Comparison of ENCODE assay signal across 8 mouse cellular contexts in genomic region chr3:146343649-146344401, GRCm38 (mm10).
DNase-seq lines count a peak whose midpoint lies in the region; ATAC-seq and TF ChIP-seq lines count a peak whose summit lies in the region.
"Had no signal": no experiment of that assay in that cellular context is flagged by ENCODE, and none has a peak within 500 bp of the region (broad histone marks: within the 10 kb centered on the region; RNA-seq: fewer than 3 reads in every experiment).

No protein-coding gene starts in this region.

- H3K79me2 ChIP-seq in CH12.LX (replicated peaks; ENCODE audit: control insufficient read depth, extremely low read depth, insufficient read depth, poor library complexity, severe bottlenecking) = no peaks in the 10 kb centered on the region

- no peak overlapping the region for H3K9ac ChIP-seq in CH12.LX (ENCODE audit: insufficient read depth, low read depth)
- no peak overlapping the region for H3K9ac ChIP-seq in forebrain, embryonic 13.5 days
- H3K9ac ChIP-seq in limb, embryonic 14.5 days (ENCODE audit: low read depth, low read length, severe bottlenecking) = no peak overlapping the region
- H3K9ac ChIP-seq: hindbrain, embryonic 15.5 days had no signal

- WGBS in forebrain, embryonic 13.5 days = 53% methylated on average over 9 of the region's 9 CpGs
- 60% methylated on average over 9 of the region's 9 CpGs for WGBS in limb, embryonic 14.5 days

- no peak overlapping the region for H3K4me3 ChIP-seq in CH12.LX (replicated peaks in 1 of 3; ENCODE audit: low read depth in 2 of 3, low read length in 2 of 3, poor library complexity in 1 of 3)
- no peak overlapping the region for H3K4me3 ChIP-seq in forebrain, embryonic 13.5 days
- no peak overlapping the region for H3K4me3 ChIP-seq in limb, embryonic 14.5 days (replicated peaks; ENCODE audit: low read length)
- H3K4me3 ChIP-seq: hindbrain, embryonic 15.5 days had no signal

- DNase-seq in B cell, adult 2 months = peak; percentile 57 to 58
- peak; percentile 84 for DNase-seq in CH12.LX (ENCODE audit: extremely low read depth)
- peak; percentile 64 for DNase-seq in c-Kit-positive CD71-positive TER-119-negative erythroid progenitor cells, embryonic 14.5 days (ENCODE audit: low read depth)
- DNase-seq in kidney, adult 8-10 months = peak; percentile 56 to 84
- peak; percentile 57 for DNase-seq in limb, embryonic 14.5 days (ENCODE audit: low spot score)

- H3K4me1 ChIP-seq in CH12.LX (ENCODE audit: control insufficient read depth in 1 of 2, insufficient read depth in 2 of 2) = peaks cover 0 to 6% of the 10 kb centered on the region in 2 experiments; a peak in 3 of 4 replicates
- peaks cover 29% of the 10 kb centered on the region; the same call in 1 of the 2 replicates for H3K4me1 ChIP-seq in forebrain, embryonic 13.5 days
- H3K4me1 ChIP-seq in limb, embryonic 14.5 days (ENCODE audit: control insufficient read depth, insufficient read depth, low read length) = peaks cover 10% of the 10 kb centered on the region; the same call in 1 of the 2 replicates

- H3K27ac ChIP-seq in CH12.LX (ENCODE audit: insufficient read depth, low read depth) = no peak overlapping the region
- no peak overlapping the region for H3K27ac ChIP-seq in forebrain, embryonic 13.5 days
- no peak overlapping the region for H3K27ac ChIP-seq in limb, embryonic 14.5 days (replicated peaks; ENCODE audit: low read depth, low read length)

- H3K36me3 ChIP-seq in CH12.LX (replicated peaks in 1 of 2; ENCODE audit: control insufficient read depth in 1 of 2, insufficient read depth in 1 of 2, low read length in 1 of 2) = no peaks in the 10 kb centered on the region
- H3K36me3 ChIP-seq in forebrain, embryonic 13.5 days (ENCODE audit: poor library complexity, severe bottlenecking) = no peaks in the 10 kb centered on the region
- no peaks in the 10 kb centered on the region for H3K36me3 ChIP-seq in limb, embryonic 14.5 days (ENCODE audit: control insufficient read depth, insufficient read depth, low read length)
- H3K36me3 ChIP-seq: hindbrain, embryonic 15.5 days had no signal

- no peak for TF ChIP-seq POLR2A in CH12.LX (IDR thresholded peaks at IDR 0.05; ENCODE audit: low read depth, low read length)
- TF ChIP-seq POLR2A in limb, embryonic 14.5 days (IDR thresholded peaks at IDR 0.05; ENCODE audit: borderline replicate concordance, extremely low read depth, insufficient read depth, insufficient read length) = no peak

- in situ Hi-C loops in CH12.LX (cut with MboI; ENCODE audit: low pct_ligation_motif_present, low pct_unique_long_range_greater_than_20kb, low sequenced_read_pairs) = loop anchor here (10.0 kb wide), 3 partner anchors 151 to 601 kb away; partner anchors contain the start of genes Gng5 and Spata1

- peaks cover 9% of the 10 kb centered on the region for H3K27me3 ChIP-seq in CH12.LX (replicated peaks)
- 0 out of 2 replicates have a peak, but pooled peaks cover 3% of the 10 kb centered on the region for H3K27me3 ChIP-seq in forebrain, embryonic 13.5 days
- no peaks in the 10 kb centered on the region for H3K27me3 ChIP-seq in limb, embryonic 14.5 days (ENCODE audit: control insufficient read depth, insufficient read depth, low read length)
- H3K27me3 ChIP-seq: hindbrain, embryonic 15.5 days had no signal

- TF ChIP-seq EP300 in CH12.LX (IDR thresholded peaks at IDR 0.05; ENCODE audit: low read length) = no peak

- H3K4me2 ChIP-seq in CH12.LX (ENCODE audit: insufficient read depth, low read depth, poor library complexity, severe bottlenecking) = no peak overlapping the region
- no peak overlapping the region for H3K4me2 ChIP-seq in forebrain, embryonic 13.5 days
- H3K4me2 ChIP-seq in limb, embryonic 14.5 days (replicated peaks; ENCODE audit: low read depth, low read length, severe bottlenecking) = no peak overlapping the region
- H3K4me2 ChIP-seq: hindbrain, embryonic 15.5 days had no signal

- ATAC-seq in forebrain, embryonic 13.5 days = peak; percentile 20; the same call in 1 of the 2 replicates
- no peak for ATAC-seq in limb, embryonic 14.5 days (ENCODE audit: low FRiP score, low read depth)
- ATAC-seq in neutrophil, adult 5-6 weeks (ENCODE audit: extremely low read depth, insufficient number of reproducible peaks, low FRiP score, poor library complexity, severe bottlenecking) = peak; percentile 65

- H3K9me3 ChIP-seq in CH12.LX (replicated peaks; ENCODE audit: low read length) = peaks cover 3% of the 10 kb centered on the region
- H3K9me3 ChIP-seq in forebrain, embryonic 13.5 days (replicated peaks) = no peaks in the 10 kb centered on the region
- no peaks in the 10 kb centered on the region for H3K9me3 ChIP-seq in limb, embryonic 14.5 days (ENCODE audit: control insufficient read depth, low read length)
- H3K9me3 ChIP-seq: hindbrain, embryonic 15.5 days had no signal

- dilution Hi-C loops in CH12.LX (cut with MboI; ENCODE audit: extremely low pct_ligation_motif_present, extremely low pct_unique_long_range_greater_than_20kb, low sequenced_read_pairs) = no loop called here

- peak; percentile 73 for TF ChIP-seq RAD21 in CH12.LX (IDR thresholded peaks at IDR 0.05; ENCODE audit: low read depth, low read length)

- TF ChIP-seq CTCF in CH12.LX (conservative IDR thresholded peaks at IDR 0.05 in 1 of 2, IDR thresholded peaks at IDR 0.05 in 1 of 2; ENCODE audit: low read depth in 2 of 2, low read length in 2 of 2) = peak; percentile 86 to 94

TF ChIP-seq in CH12.LX, 34 proteins besides CTCF, POLR2A, EP300 and RAD21:
- TF ChIP-seq BHLHE40 (IDR thresholded peaks at IDR 0.05; ENCODE audit: low read depth, low read length) = no peak
- TF ChIP-seq MEF2A (IDR thresholded peaks at IDR 0.05; ENCODE audit: borderline replicate concordance, low read depth, low read length) = peak; percentile 62
- no peak for TF ChIP-seq USF1 (IDR thresholded peaks at IDR 0.05; ENCODE audit: low read depth, low read length)
- no peak for TF ChIP-seq JUN (IDR thresholded peaks at IDR 0.05; ENCODE audit: insufficient read depth, low read depth, low read length)
- peak; percentile 62 for TF ChIP-seq JUND (conservative IDR thresholded peaks at IDR 0.05; ENCODE audit: low read depth, low read length)
- TF ChIP-seq PAX5 (IDR thresholded peaks at IDR 0.05; ENCODE audit: low read length) = no peak
- TF ChIP-seq IRF4 (IDR thresholded peaks at IDR 0.05; ENCODE audit: low read depth, low read length) = peak; percentile 52
- TF ChIP-seq MAX (IDR thresholded peaks at IDR 0.05; ENCODE audit: low read length) = peak; percentile 65
- TF ChIP-seq MAFK (IDR thresholded peaks at IDR 0.05; ENCODE audit: insufficient replicate concordance, low read length) = no peak
- TF ChIP-seq TCF12 (IDR thresholded peaks at IDR 0.05; ENCODE audit: low read depth, low read length) = no peak
- no peak for TF ChIP-seq ZMIZ1 (IDR thresholded peaks at IDR 0.05; ENCODE audit: low read depth, low read length)
- no peak for TF ChIP-seq POLR2AphosphoS2 (IDR thresholded peaks at IDR 0.05; ENCODE audit: low read depth, low read length)
- no peak for TF ChIP-seq MXI1 (IDR thresholded peaks at IDR 0.05; ENCODE audit: low read depth, low read length)
- TF ChIP-seq HCFC1 (IDR thresholded peaks at IDR 0.05; ENCODE audit: low read depth, low read length) = no peak
- TF ChIP-seq USF2 (conservative IDR thresholded peaks at IDR 0.05; ENCODE audit: low read depth, low read length) = no peak
- TF ChIP-seq NRF1 (IDR thresholded peaks at IDR 0.05; ENCODE audit: low read depth, low read length) = no peak
- TF ChIP-seq ZC3H11A (IDR thresholded peaks at IDR 0.05; ENCODE audit: low read depth, low read length) = peak; percentile 47; the same call in 1 of the 2 replicates
- no peak for TF ChIP-seq UBTF (IDR thresholded peaks at IDR 0.05; ENCODE audit: low read depth, low read length)
- TF ChIP-seq MAZ (IDR thresholded peaks at IDR 0.05; ENCODE audit: low read depth, low read length) = 0 out of 2 replicates have a peak, but pooled peaks have one; percentile 31
- TF ChIP-seq MYC (IDR thresholded peaks at IDR 0.05; ENCODE audit: low read depth, low read length) = peak; percentile 83
- peak; percentile 23; the same call in 1 of the 2 replicates for TF ChIP-seq NELFE (IDR thresholded peaks at IDR 0.05; ENCODE audit: low read depth, low read length)
- TF ChIP-seq ELF1 (IDR thresholded peaks at IDR 0.05; ENCODE audit: low read depth, low read length) = no peak
- TF ChIP-seq E2F4 (IDR thresholded peaks at IDR 0.05; ENCODE audit: insufficient replicate concordance, low read depth, low read length) = no peak
- no peak for TF ChIP-seq ETS1 (conservative IDR thresholded peaks at IDR 0.05; ENCODE audit: low read depth, low read length)
- TF ChIP-seq TBP (conservative IDR thresholded peaks at IDR 0.05; ENCODE audit: low read depth, low read length) = no peak
- no peak for TF ChIP-seq RCOR1 (conservative IDR thresholded peaks at IDR 0.05; ENCODE audit: low read depth, low read length)
- TF ChIP-seq SIN3A (IDR thresholded peaks at IDR 0.05; ENCODE audit: low read length) = no peak; the same call in 1 of the 2 replicates
- no peak for TF ChIP-seq KAT2A (IDR thresholded peaks at IDR 0.05; ENCODE audit: insufficient replicate concordance, low read length)
- no peak for TF ChIP-seq ZKSCAN1 (IDR thresholded peaks at IDR 0.05; ENCODE audit: borderline replicate concordance, low read depth, low read length)
- peak; percentile 88 for TF ChIP-seq SMC3 (IDR thresholded peaks at IDR 0.05; ENCODE audit: low read depth, low read length)
- TF ChIP-seq GABPA (IDR thresholded peaks at IDR 0.05; ENCODE audit: insufficient replicate concordance, low read depth, low read length) = no peak
- TF ChIP-seq ZNF384 (IDR thresholded peaks at IDR 0.05; ENCODE audit: low read depth, low read length) = 0 out of 2 replicates have a peak, but pooled peaks have one; percentile 12
- TF ChIP-seq CHD2 (IDR thresholded peaks at IDR 0.05; ENCODE audit: low read length) = no peak
- TF ChIP-seq CHD1 (IDR thresholded peaks at IDR 0.05; ENCODE audit: low read depth, low read length) = no peak
